Mouse (Mus musculus) limb, embryonic 14.5 days (tissue): ENCODE data around the gene Cdk6. TPM values are rescaled to one million over a fixed set of nuclear protein-coding genes. Genes with fewer than 3 reads are reported as not detected.

Source experiments
- ATAC-seq: fragments of 200-750 bp; cut with Nextera tagmentation; 2 replicates; pipeline ENCODE4 v1.8.0; 2017; ENCODE audit warnings: low read depth, moderate number of reproducible peaks, moderate TSS enrichment; ENCODE audit not compliant: low FRiP score
- DNase-seq: peaks from one replicate; pipeline ENCODE4 v3.0.0-alpha.2; 2015; ENCODE audit warnings: low spot score
- H3K27ac ChIP-seq: fragments of 300-500 bp; sonication (generic); replicated peaks from 2 replicates; pipeline ENCODE4 v1.5.1; 2014; ENCODE audit warnings: low read depth, mild to moderate bottlenecking, low read length, moderate library complexity, mixed read lengths
- H3K27me3 ChIP-seq: fragments of 300-500 bp; sonication (generic); 2 replicates; pipeline ENCODE4 v1.6.1; 2014; ENCODE audit warnings: low read length, mixed read lengths; ENCODE audit not compliant: control insufficient read depth, insufficient read depth
- H3K36me3 ChIP-seq: fragments of 300-500 bp; sonication (generic); 2 replicates; pipeline ENCODE4 v1.6.1; 2014; ENCODE audit warnings: mild to moderate bottlenecking, low read length, moderate library complexity, mixed read lengths; ENCODE audit not compliant: control insufficient read depth, insufficient read depth
- H3K4me1 ChIP-seq: fragments of 300-500 bp; sonication (generic); 2 replicates; pipeline ENCODE4 v1.6.1; 2014; ENCODE audit warnings: antibody characterized with exemption, low read length, mixed read lengths; ENCODE audit not compliant: control insufficient read depth, insufficient read depth
- H3K4me2 ChIP-seq: fragments of 300-500 bp; sonication (generic); replicated peaks from 2 replicates; pipeline ENCODE4 v1.6.1; 2014; ENCODE audit warnings: low read depth, mild to moderate bottlenecking, low read length, moderate library complexity; ENCODE audit not compliant: severe bottlenecking
- H3K4me3 ChIP-seq: fragments of 300-500 bp; sonication (generic); replicated peaks from 2 replicates; pipeline ENCODE4 v1.5.1; 2014; ENCODE audit warnings: low read length
- H3K9ac ChIP-seq: fragments of 300-500 bp; sonication (generic); 2 replicates; pipeline ENCODE4 v1.6.1; 2014; ENCODE audit warnings: mild to moderate bottlenecking, low read depth, low read length, moderate library complexity; ENCODE audit not compliant: severe bottlenecking
- H3K9me3 ChIP-seq: fragments of 300-500 bp; sonication (generic); 2 replicates; pipeline ENCODE4 v1.6.1; 2016; ENCODE audit warnings: low read length; ENCODE audit not compliant: control insufficient read depth
- POLR2A ChIP-seq: fragments of 200-500 bp; IDR thresholded peaks from 2 replicates; pipeline ENCODE4 v1.8.0; 2012; ENCODE audit warnings: inconsistent platforms, mild to moderate bottlenecking, moderate library complexity, borderline replicate concordance; ENCODE audit not compliant: insufficient read depth, insufficient read length; ENCODE audit errors: extremely low read depth
- WGBS: fragments of 180-500 bp; shearing (Covaris S2); extraction: QIAGEN DNeasy Blood & Tissue Kit; methylation state at CpG from one replicate; pipeline ENCODE4 v1.1.7; 2014; 5-methylcytosine and 5-hydroxymethylcytosine counted together
- polyA plus RNA-seq, 2 experiments: library from polyadenylated mRNA; depleted of rRNA in 1 of 2; stranded (reverse) in 1 of 2; unstranded in 1 of 2; fragments of >200 nt; fragmentation: Nextera tagmentation in 1 of 2; extraction: Ambion mirVana in 1 of 2; gene quantifications; 2 replicates each; pipeline versions ENCODE4 v1.2.1 to v1.2.3; 2012 to 2014

Gene Cdk6
- polyA plus RNA-seq, 2 experiments: 11.3 to 23.8 TPM

DNA sequence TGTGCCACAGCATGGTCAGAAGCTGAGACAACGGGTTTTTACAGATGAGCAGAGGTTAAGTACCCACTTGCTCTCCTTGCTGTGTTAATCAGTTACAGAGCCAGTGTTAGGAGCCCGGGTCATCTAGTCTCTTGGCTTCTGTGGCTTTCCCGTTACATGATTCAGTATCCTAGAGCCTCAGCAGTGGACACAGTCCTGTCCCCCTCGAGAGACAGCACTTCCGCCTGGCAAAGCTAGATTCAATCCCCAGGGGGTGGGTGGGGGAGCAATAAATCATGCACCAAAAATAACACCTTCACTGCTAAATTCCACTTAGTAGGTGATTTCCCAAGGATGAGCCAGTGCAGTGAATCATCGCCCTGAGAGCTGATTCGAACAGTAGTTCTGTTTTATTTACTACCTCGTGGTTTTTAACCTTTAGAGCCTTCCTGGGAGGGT is 160.3 kb downstream of the Cdk6 start:
- Histone ChIP-seq H3K27ac (no peak overlapping the region), H3K4me1 (peaks cover 11% of the 10 kb centered on the region), H3K4me2 (no peak overlapping the region), H3K9me3 (no peaks in the 10 kb centered on the region), H3K9ac (no peak overlapping the region), H3K4me3 (no peak overlapping the region), H3K36me3 (no peaks in the 10 kb centered on the region), H3K27me3 (no peaks in the 10 kb centered on the region)
- WGBS: 18% methylated on average over 8 of the region's 8 CpGs
- DNase-seq: no peak
- ATAC-seq: no peak
- TF ChIP-seq POLR2A: no peak

DNA sequence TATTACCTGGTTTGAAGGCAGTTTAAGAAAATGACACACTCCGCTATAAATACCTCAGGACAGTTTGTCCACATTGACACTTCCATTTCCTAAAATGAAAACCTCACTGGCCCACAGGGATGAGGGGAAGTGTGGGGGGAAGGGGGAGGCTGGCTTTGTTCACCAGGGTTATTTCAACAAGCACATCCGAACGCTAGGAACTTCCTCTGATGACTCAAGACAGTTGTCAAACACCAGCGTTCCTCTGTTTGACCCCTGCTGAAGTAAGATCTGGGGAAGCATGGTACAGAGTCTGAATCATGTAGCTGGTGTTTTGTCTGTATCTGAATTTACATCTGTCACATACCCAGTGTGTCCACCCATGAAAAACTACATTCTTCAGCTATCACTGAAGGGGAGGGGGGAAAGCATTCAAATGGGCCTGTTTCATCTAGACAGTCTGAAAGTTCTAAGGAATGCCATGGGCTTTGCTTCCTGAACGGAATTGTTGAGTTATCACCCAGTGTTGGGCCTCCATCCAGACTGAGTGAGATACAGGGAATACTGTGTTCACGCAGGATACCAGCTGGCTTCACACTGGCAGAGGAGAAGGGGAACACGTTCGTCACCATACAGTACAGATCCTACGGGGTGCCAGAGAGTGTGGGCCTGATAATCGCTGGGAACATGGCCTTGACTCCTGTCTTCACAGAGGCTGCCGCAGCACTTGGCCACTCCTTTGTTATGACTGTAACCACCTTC is 161.5 kb downstream of the Cdk6 start:
- ATAC-seq (no peak), DNase-seq (no peak)
- WGBS: 62% methylated on average over 11 of the region's 11 CpGs
- Histone ChIP-seq H3K27ac (no peak overlapping the region), H3K9me3 (no peaks in the 10 kb centered on the region), H3K9ac (no peak overlapping the region), H3K4me1 (peaks cover 11% of the 10 kb centered on the region), H3K4me2 (no peak overlapping the region), H3K4me3 (no peak overlapping the region), H3K27me3 (no peaks in the 10 kb centered on the region), H3K36me3 (no peaks in the 10 kb centered on the region)
- no peak for TF ChIP-seq POLR2A

DNA sequence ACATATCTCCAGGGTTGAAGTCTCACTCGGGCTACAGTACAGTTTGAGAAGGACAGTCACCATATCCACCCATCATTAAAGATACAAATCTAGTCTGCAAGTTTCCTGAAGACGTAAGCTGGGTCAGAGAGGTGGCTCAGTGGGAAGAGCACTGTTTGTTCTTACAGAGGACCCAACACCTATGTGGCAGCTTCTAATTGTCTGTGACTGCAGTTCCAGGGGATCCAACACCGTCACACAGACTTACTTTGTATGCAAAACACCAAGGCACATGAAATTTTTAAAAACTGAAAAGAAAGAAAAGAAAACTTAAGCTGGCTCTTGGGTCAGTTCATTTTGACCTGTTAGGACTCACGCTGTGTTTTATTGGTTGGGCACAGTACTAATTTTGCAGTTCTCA is 162.1 kb downstream of the Cdk6 start:
- H3K4me1 ChIP-seq: peaks cover 11% of the 10 kb centered on the region
- H3K9ac ChIP-seq: no peak overlapping the region
- no peak for ATAC-seq
- H3K4me2 ChIP-seq: no peak overlapping the region
- no peaks in the 10 kb centered on the region for H3K27me3 ChIP-seq
- DNase-seq: no peak
- no peaks in the 10 kb centered on the region for H3K9me3 ChIP-seq
- TF ChIP-seq POLR2A: no peak
- H3K4me3 ChIP-seq: no peak overlapping the region
- 73% methylated on average over 4 of the region's 4 CpGs for WGBS
- H3K36me3 ChIP-seq: no peaks in the 10 kb centered on the region
- H3K27ac ChIP-seq: no peak overlapping the region

DNA sequence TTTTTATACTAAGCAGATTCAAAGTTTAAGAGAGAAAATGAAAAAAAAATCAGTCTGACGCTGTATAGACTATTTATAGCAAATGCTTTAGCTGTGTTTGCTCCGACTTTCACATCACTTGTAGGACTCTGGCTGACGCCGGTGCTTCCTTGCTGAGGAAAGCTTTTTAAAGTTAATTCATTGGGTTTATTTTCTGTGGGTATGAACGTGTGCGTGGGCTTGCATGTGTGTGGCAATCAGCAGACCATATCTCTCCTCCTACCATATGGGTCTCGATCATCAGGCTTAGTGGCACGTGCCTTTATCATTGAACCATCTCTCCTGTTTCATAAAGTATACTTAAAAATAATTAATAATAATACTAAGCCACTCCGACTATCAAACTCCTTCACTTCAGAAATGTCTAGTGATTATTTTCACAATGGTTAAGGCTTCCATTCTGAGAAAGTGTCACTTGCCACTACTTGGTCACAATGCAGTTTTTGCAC is 162.6 kb downstream of the Cdk6 start:
- no peak for TF ChIP-seq POLR2A
- no peak overlapping the region for H3K27ac ChIP-seq
- no peaks in the 10 kb centered on the region for H3K9me3 ChIP-seq
- H3K4me2 ChIP-seq: no peak overlapping the region
- no peak overlapping the region for H3K4me3 ChIP-seq
- H3K9ac ChIP-seq: no peak overlapping the region
- 64% methylated on average over 9 of the region's 9 CpGs for WGBS
- no peaks in the 10 kb centered on the region for H3K36me3 ChIP-seq
- H3K27me3 ChIP-seq: no peaks in the 10 kb centered on the region
- ATAC-seq (no peak), DNase-seq (no peak)
- peaks cover 11% of the 10 kb centered on the region for H3K4me1 ChIP-seq

DNA sequence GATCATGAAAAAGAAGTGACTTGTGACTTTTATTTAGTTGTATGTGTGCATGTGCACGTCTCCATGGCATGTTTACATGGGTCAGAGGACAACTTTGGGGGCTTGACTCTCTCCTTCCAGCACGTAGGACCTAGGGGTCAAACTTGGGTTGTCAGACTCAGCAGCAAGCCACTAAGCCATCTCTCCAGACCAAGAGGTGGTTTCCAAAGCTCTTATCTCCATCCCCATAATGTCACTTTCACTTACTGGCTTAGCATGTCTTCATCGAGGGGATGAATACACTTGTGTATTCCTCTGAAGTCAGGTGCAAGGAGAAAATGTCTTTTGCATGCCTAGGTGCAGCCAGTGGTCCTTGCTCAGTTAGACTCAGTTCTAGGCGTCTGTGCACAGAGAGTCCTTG is 163.2 kb downstream of the Cdk6 start:
- no peak for ATAC-seq
- no peak overlapping the region for H3K4me3 ChIP-seq

More for the DNA sequence above, 163.2 kb downstream of the Cdk6 start:
- 71% methylated on average over 4 of the region's 4 CpGs for WGBS
- no peak for TF ChIP-seq POLR2A
- Histone ChIP-seq H3K27ac (no peak overlapping the region), H3K27me3 (no peaks in the 10 kb centered on the region), H3K4me1 (peaks cover 11% of the 10 kb centered on the region), H3K4me2 (no peak overlapping the region), H3K9me3 (no peaks in the 10 kb centered on the region), H3K9ac (no peak overlapping the region), H3K36me3 (no peaks in the 10 kb centered on the region)
- no peak for DNase-seq
